Mouse (Mus musculus): Measurements from ENCODE around the gene Pik3c2g.

DNA sequence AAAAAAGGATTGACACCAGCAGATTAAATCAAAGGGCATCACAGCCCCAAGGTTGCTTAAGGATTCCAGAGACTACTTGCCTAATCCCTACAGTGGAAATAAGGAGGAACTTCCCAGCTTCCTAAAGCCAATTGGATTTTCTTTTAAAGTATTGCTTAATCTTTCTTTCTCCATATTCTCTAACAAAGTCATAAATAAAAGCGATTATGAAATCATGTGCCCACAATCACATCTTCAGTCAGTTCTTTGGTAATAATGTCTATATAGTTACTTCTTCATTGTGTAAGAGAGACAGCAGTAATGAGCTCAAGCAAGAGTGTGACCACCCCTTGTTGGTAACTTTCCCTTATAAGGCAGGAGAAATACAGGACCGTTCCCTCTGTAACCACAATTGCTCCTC lies 274.5 kb downstream of the Pik3c2g start:
- TF ChIP-seq POLR2A (IDR thresholded peaks at IDR 0.05; ENCODE audit: borderline replicate concordance, extremely low read depth, insufficient read depth, insufficient read length, poor library complexity, severe bottlenecking), result no peak
- no peak for TF ChIP-seq CTCF (IDR thresholded peaks at IDR 0.05; ENCODE audit: borderline replicate concordance, extremely low read depth, insufficient read depth, insufficient read length)

All from brain, embryonic 14.5 days (tissue).